Mouse (Mus musculus) liver, embryonic 14.5 days (tissue): ENCODE data around the gene Dbr1. TPM values are rescaled to one million over a fixed set of nuclear protein-coding genes. Genes with fewer than 3 reads are reported as not detected.

ENCODE experiments used
- ATAC-seq: fragments of 200-750 bp; cut with Nextera tagmentation; 2 replicates; pipeline ENCODE4 v1.8.0; 2017; ENCODE audit warnings: moderate number of reproducible peaks, mild to moderate bottlenecking, moderate library complexity; ENCODE audit not compliant: insufficient read depth
- DNase-seq, 3 experiments: peaks; one replicate each; pipeline ENCODE4 v3.0.0-alpha.2; 2012 to 2013; ENCODE audit warnings: low read depth in 3 of 3, low spot score in 3 of 3
- H3K27ac ChIP-seq: fragments of 300-500 bp; sonication (generic); 2 replicates; pipeline ENCODE4 v1.5.1; 2014; ENCODE audit warnings: moderate library complexity, mild to moderate bottlenecking, control low read depth, inconsistent platforms
- H3K27me3 ChIP-seq: fragments of 300-500 bp; sonication (generic); 2 replicates; pipeline ENCODE4 v1.6.1; 2014; ENCODE audit warnings: mild to moderate bottlenecking, low read length, moderate library complexity; ENCODE audit not compliant: control insufficient read depth, insufficient read depth
- H3K36me3 ChIP-seq: fragments of 300-500 bp; sonication (generic); replicated peaks from 2 replicates; pipeline ENCODE4 v1.6.1; 2014; ENCODE audit warnings: low read depth; ENCODE audit not compliant: control insufficient read depth, insufficient read depth
- H3K4me1 ChIP-seq, 2 experiments: fragments of 200-500 bp in 1 of 2; fragments of 300-500 bp in 1 of 2; sonication (generic) in 1 of 2; replicated peaks; 2 replicates each; pipeline ENCODE4 v1.6.1; 2012 to 2014; ENCODE audit warnings: antibody characterized with exemption in 1 of 2, inconsistent platforms in 1 of 2, low read length in 1 of 2; ENCODE audit not compliant: control insufficient read depth in 2 of 2, insufficient read depth in 2 of 2
- H3K4me2 ChIP-seq: fragments of 300-500 bp; sonication (generic); 2 replicates; pipeline ENCODE4 v1.6.1; 2014; ENCODE audit warnings: low read depth, mild to moderate bottlenecking, control low read depth, moderate library complexity
- H3K4me3 ChIP-seq, 2 experiments: fragments of 200-500 bp in 1 of 2; fragments of 300-500 bp in 1 of 2; sonication (generic) in 1 of 2; 2 replicates each; pipeline ENCODE4 v1.5.1; 2012 to 2014; ENCODE audit warnings: low read depth in 2 of 2, low read length in 2 of 2, mild to moderate bottlenecking in 2 of 2, control low read depth in 1 of 2, inconsistent platforms in 1 of 2, moderate library complexity in 1 of 2; ENCODE audit not compliant: insufficient read depth in 1 of 2
- H3K9ac ChIP-seq: fragments of 300-500 bp; sonication (generic); replicated peaks from 2 replicates; pipeline ENCODE4 v1.6.1; 2014; ENCODE audit warnings: mild to moderate bottlenecking, control low read depth, moderate library complexity
- H3K9me3 ChIP-seq: fragments of 300-500 bp; sonication (generic); 2 replicates; pipeline ENCODE4 v1.6.1; 2016; ENCODE audit warnings: low read length, mixed read lengths; ENCODE audit not compliant: control insufficient read depth
- CTCF ChIP-seq: IDR thresholded peaks from 2 replicates; pipeline ENCODE4 v1.5.1; 2016; ENCODE audit warnings: antibody characterized with exemption, low read depth, control low read depth
- EP300 ChIP-seq: IDR thresholded peaks from 2 replicates; pipeline ENCODE4 v1.6.1; 2016; ENCODE audit warnings: antibody characterized with exemption, low read depth
- WGBS: fragments of 180-500 bp; shearing (Covaris S2); extraction: QIAGEN DNeasy Blood & Tissue Kit; methylation state at CpG from one replicate; pipeline ENCODE4 v1.1.7; 2014; ENCODE audit not compliant: insufficient replicate concordance; 5-methylcytosine and 5-hydroxymethylcytosine counted together
- polyA plus RNA-seq, 2 experiments: library from polyadenylated mRNA; depleted of rRNA in 1 of 2; stranded (reverse) in 1 of 2; unstranded in 1 of 2; fragments of >200 nt; fragmentation: Nextera tagmentation in 1 of 2; extraction: Ambion mirVana in 1 of 2; gene quantifications; 2 replicates each; pipeline versions ENCODE4 v1.2.1 to v1.2.3; 2012 to 2014

The Dbr1 gene
- polyA plus RNA-seq, 2 experiments, result 10.4 to 13.3 TPM

DNA sequence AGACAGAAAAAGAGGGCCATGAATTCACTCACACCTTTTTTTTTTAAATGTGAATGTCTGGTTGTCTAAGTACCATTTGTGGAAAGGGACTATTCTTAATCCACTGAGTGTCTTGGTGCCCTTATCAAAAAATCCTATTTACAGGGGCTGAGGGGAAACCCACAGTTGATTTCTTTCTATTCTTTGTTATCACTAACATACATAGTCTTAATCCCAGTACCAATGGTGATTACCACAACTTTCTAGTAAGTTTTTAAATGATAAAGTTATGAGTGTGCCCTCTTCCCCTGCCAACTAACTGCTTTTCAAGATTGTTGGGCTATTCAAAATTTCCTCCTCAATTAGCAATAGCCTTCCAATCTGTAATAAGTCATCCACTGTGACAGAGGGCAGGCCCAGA, 21.5 kb upstream of the Dbr1 start:
- no peak; the same call in 1 of the 2 replicates for TF ChIP-seq EP300
- no peak for TF ChIP-seq CTCF
- no peak overlapping the region for H3K27ac ChIP-seq
- peaks cover 15 to 27% of the 10 kb centered on the region in 2 experiments for H3K4me1 ChIP-seq
- ATAC-seq (no peak; the same call in 1 of the 2 replicates), DNase-seq (no peak)
- H3K4me3 ChIP-seq, result no peak overlapping the region
- no peak overlapping the region for H3K4me2 ChIP-seq
- no peaks in the 10 kb centered on the region for H3K9me3 ChIP-seq
- H3K36me3 ChIP-seq, result no peaks in the 10 kb centered on the region
- no peak overlapping the region for H3K9ac ChIP-seq
- no peaks in the 10 kb centered on the region for H3K27me3 ChIP-seq

DNA sequence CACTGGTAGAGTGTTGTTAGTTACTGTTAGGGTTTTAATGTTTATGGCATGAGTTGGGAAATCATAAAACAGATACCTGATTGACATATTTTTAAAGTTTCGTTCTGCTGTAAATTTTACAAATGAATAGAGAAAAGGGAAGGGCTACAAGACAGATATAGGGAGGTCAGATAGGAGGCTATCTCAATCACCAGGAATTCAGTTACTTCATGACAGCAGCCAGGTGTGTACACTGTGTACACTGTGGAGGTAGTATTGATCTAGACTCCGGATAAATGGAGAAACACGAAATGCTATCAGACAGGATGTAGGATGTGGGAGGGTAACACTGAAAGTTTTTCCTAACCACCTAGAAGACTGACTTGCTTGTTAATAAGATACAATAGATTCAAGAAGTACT, 20.3 kb upstream of the Dbr1 start:
- Histone ChIP-seq H3K4me1 (peaks cover 17 to 29% of the 10 kb centered on the region in 2 experiments), H3K27me3 (no peaks in the 10 kb centered on the region), H3K4me3 (no peak overlapping the region), H3K4me2 (no peak overlapping the region), H3K9ac (no peak overlapping the region), H3K9me3 (no peaks in the 10 kb centered on the region), H3K27ac (no peak overlapping the region), H3K36me3 (no peaks in the 10 kb centered on the region)
- 30% methylated on average over 3 of the region's 3 CpGs for WGBS
- no peak for DNase-seq
- no peak for TF ChIP-seq EP300
- TF ChIP-seq CTCF, result no peak
- no peak for ATAC-seq

DNA sequence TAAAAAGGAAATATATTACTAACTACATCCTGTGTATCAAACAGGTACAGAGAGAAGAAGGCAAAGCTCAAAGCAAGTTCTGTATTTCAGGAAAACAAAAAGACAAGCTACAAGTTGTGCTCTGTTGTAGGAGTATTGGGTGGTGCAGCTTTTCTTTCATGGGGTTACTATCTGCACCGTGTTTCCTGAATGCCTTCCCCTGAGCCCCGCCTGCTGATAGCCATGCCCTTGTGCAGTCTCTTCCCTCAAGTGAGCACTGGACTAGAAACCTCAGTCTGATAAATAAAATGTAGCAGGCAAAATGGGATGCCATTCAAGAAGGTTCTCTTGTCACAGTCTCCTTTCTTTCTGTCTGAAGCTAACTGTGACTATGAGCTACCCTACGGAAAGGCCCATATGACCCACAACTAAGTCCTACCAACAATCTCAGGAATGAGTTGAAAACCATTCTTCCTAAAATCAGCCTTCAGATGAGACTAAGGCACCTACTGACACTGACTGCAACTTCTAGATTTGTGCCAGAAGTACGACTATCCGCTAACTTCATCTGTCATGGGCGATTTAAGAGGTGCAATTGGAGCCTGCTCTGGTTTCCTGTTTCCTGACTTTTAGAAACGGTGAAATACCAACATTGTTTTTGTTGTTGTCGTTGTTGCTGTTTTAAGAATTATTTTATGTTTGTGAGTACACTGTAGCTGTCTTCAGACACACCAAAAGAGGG, 17.9 kb upstream of the Dbr1 start:
- Histone ChIP-seq H3K4me3 (no peak overlapping the region), H3K36me3 (no peaks in the 10 kb centered on the region), H3K27me3 (no peaks in the 10 kb centered on the region), H3K4me1 (peaks cover 17 to 29% of the 10 kb centered on the region in 2 experiments), H3K9me3 (no peaks in the 10 kb centered on the region), H3K4me2 (peak overlapping the region; percentile 8; the same call in 1 of the 2 replicates), H3K27ac (no peak overlapping the region), H3K9ac (no peak overlapping the region)
- WGBS, result 13% methylated on average over 8 of the region's 8 CpGs
- DNase-seq (no peak), ATAC-seq (peak; percentile 74)
- TF ChIP-seq CTCF (no peak; the same call in 1 of the 2 replicates), EP300 (no peak)

DNA sequence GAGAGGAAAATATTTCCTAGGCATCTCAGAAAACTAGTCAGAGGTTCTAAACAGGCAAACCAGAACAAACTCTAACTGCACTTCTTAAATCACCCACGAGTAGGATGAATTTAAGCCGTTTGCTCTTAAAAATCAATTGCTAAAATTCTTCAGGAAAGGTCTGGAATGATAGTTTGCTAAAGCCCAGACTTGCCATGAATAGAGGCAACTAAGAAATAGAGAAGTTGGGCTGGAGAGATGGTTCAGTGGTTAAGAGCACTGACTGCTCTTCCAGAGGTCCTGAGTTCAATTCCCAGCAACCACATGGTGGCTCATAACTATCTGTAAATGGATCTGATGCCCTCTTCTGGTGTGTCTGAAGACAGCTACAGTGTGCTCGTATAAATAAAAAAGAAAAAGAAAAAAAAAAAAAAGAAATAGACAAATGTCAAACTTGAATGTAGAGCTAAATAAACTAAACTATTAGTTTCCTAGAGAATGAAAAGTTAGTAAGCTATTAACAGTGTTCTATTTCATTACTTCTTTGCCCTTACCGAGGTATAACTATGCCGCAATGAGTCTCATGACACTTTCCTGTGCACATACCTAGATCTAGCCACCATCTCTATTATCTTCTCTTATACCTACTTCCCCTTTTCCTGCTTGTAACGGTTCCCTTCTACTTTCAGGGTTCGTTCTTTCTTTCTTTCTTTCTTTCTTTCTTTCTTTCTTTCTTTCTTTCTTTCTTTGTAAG, 16.6 kb upstream of the Dbr1 start:
- TF ChIP-seq CTCF, result no peak
- no peak for TF ChIP-seq EP300
- Histone ChIP-seq H3K27me3 (no peaks in the 10 kb centered on the region), H3K9ac (no peak overlapping the region), H3K27ac (no peak overlapping the region), H3K4me2 (peak overlapping the region; percentile 26), H3K9me3 (no peaks in the 10 kb centered on the region), H3K4me1 (peaks cover 17 to 30% of the 10 kb centered on the region in 2 experiments), H3K36me3 (no peaks in the 10 kb centered on the region), H3K4me3 (no peak overlapping the region)
- WGBS, result 26% methylated on average over 7 of the region's 7 CpGs
- DNase-seq, result no peak
- ATAC-seq, result no peak

DNA sequence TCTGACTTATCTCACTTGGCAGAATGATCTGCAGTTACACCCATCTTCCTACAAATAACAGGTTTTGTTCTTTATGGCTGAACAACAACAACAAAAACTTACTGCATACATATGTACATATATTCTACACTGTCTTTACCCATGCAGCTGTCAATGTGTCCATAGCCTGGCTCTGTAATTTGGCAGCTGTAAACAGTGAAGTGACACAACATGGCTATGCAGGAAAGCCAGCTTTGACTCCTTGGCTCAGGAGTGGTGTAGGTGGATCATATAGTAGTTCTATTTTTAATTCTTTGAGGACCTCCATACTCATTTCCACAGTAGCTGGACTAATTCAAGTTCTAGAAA, 16.1 kb upstream of the Dbr1 start:
- peak overlapping the region; percentile 26 for H3K4me2 ChIP-seq
- no peaks in the 10 kb centered on the region for H3K36me3 ChIP-seq
- no peak for ATAC-seq
- H3K9me3 ChIP-seq, result no peaks in the 10 kb centered on the region
- peaks cover 17 to 28% of the 10 kb centered on the region in 2 experiments for H3K4me1 ChIP-seq
- H3K4me3 ChIP-seq, result no peak overlapping the region
- DNase-seq, result no peak
- H3K9ac ChIP-seq, result no peak overlapping the region
- no peaks in the 10 kb centered on the region for H3K27me3 ChIP-seq
- H3K27ac ChIP-seq, result no peak overlapping the region
- TF ChIP-seq CTCF (no peak), EP300 (no peak)
